Mouse (Mus musculus) left cerebral cortex, adult 8-10 months (tissue): ENCODE results near the gene Nap1l4. TPM values are rescaled to one million over a fixed set of nuclear protein-coding genes. Genes with fewer than 3 reads are reported as not detected.
A peak's percentile ranks its signal among the peaks of the same experiment; 100 is the strongest.

Experiments
- DNase-seq, 2 experiments: peaks; one replicate each; pipeline ENCODE4 v3.0.0; 2022; ENCODE audit warnings: low spot score in 2 of 2
- microRNA-seq, 2 experiments: library from miRNA; unstranded; fragments of <30 nt; microRNA quantifications; one replicate each; pipeline ENCODE4 v1.2.0; 2022
- total RNA-seq, 4 experiments: library from RNA; stranded (reverse); gene quantifications; 2 replicates each; pipeline ENCODE4 v1.2.4; 2022

Gene Nap1l4
- total RNA-seq, 4 experiments from 2014 or later, result 106 to 123 (median 113) TPM

- no peak for DNase-seq
Observed at GRCm38 (mm10) chr7:143480498-143480897, 68.4 kb downstream of the Nap1l4 start.

DNA sequence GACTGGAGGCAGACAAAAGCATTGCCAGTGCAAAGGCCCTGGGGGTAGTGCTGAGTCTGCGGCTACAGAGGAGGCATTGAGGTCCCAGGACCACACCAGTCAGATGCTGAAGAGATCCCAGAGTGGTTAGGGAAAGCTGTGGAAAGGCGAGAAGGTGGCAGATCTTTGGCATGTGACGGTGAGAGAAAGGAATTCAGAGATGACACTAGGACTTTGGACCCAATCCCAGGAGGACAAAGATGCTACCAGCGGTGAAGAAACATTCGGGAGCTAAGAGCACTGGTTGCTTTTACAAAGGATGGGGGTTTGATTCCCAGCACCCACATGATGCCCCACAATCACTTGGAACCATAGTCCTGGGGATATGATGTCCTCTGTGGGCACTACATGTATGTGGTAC is 71.1 kb downstream of the Nap1l4 start:
- DNase-seq, result no peak

DNA sequence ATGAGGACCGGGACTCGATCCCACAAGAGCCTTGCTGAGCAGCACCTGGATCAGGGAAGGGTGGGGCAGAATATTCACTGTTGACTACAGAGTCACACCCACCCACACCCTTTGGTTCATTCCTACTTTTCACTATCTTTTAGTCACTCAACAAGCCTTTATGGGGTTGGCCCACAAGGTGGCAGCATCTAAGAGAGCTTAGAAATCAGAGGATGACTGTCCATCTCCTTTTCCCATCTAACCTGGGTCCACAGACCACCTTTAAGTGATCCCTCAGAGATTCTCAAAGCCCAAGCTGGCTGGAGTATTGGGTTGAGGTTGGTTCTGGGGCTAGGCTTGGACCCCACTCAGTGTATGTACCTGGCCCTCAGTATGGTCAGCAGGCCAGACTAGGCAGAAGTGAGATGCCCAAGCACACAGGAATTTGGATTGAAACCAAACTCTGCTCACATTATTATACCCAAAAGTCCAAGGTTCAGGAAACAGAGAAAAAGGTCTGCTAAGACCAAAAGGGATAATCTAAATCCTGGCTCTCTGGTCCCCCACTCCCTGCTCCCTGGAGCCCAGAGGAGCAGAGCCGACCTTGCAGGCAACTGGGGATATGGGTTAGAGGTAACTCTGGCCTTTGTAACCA is 72.1 kb downstream of the Nap1l4 start:
- no peak for DNase-seq

- DNase-seq, result no peak
Observed at GRCm38 (mm10) chr7:143475876-143476275, 73.0 kb downstream of the Nap1l4 start.

DNA sequence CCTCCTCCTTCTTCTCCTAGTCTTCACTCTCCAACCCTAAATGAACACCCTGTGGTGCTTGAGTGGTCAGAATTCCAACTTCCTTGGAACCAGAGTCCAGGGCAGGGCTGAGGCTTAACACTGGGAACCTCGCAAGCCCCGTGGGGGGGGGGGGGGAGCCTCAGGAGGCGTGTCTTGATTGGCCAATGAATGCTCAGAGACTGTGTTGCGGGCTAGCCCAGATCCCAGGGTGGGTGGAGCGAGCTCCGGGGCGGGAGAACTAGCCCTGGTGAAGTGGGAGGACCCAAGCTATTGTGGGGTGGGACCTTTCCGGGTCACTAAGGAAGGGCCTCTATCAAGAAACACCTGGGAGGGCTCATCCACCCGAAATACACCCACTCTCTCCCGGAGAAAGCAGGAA is 74.1 kb downstream of the Nap1l4 start:
- no peak for DNase-seq

- no peak for DNase-seq
Observed at GRCm38 (mm10) chr7:143473347-143474101, 75.4 kb downstream of the Nap1l4 start, which contains the start of gene Slc22a18. Slc22a18 (plus strand) TSS chr7:143473736.

- DNase-seq, result peak in 1 of 2 experiments; percentile 51
Observed at GRCm38 (mm10) chr7:143469946-143470345, 79.0 kb downstream of the Nap1l4 start.

- DNase-seq, result no peak
Observed at GRCm38 (mm10) chr7:143467714-143468113, 81.2 kb downstream of the Nap1l4 start.

- DNase-seq, result peak; percentile 50 to 73
Observed at GRCm38 (mm10) chr7:143466099-143466677, 82.7 kb downstream of the Nap1l4 start.

GRCm38 (mm10) chr7:143464811-143465560 is 83.9 kb downstream of the Nap1l4 start:
- no peak for DNase-seq

DNA sequence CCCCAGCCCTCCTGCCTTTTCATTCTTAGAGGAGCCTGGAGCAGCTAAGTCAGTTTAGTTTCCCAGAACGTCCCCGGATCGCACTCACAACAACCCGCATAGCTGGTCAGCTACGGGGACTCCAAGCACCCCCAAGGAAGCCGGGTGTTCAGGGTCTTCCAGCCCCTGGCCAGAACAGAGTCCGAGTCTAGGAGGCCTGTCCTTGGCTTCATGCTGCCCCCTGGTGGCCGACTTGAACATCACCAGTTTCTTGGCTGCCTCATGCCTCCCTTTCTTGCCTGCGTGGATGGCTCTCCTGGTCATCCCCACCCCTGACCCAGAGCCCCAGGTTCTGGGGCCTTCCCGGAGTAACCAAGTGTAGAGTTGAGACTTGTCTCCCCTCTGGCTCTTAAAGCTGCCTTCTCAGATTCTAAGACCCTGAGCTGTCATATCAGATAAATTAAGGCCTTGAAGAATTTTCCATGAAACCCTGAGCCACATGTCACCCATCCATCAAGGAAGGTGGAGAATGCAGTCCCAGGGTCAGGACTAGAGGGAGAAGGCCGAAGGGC is 85.0 kb downstream of the Nap1l4 start:
- peak in 1 of 2 experiments; percentile 54 for DNase-seq

Small RNAs within 50 kb of the gene (microRNA-seq; reads per million reads assigned to microRNA genes)
- 0 to 0.22 reads per million in 2 experiments for gene Mir7064

Other genes with a start within 250 kb of the Nap1l4 start
- gene Cdkn1c, start 88.1 kb downstream of the Nap1l4 start, total RNA-seq, result 10 to 100 TPM; 16.4 to 17.3 (median 16.9) TPM
- 1 to 10 TPM in 3 of 4 experiments, under 1 TPM in 1; 0.78 to 1.8 (median 1.2) TPM for gene Slc22a18, start 75.4 kb downstream of the Nap1l4 start, total RNA-seq
- gene Phlda2, start 46.0 kb downstream of the Nap1l4 start, total RNA-seq, result not detected
- gene Cars, start 51.0 kb upstream of the Nap1l4 start, total RNA-seq, result 10 to 100 TPM; 50.1 to 58.2 (median 54.2) TPM
- not detected for gene Tnfrsf26, start 79.6 kb upstream of the Nap1l4 start, total RNA-seq
- gene Tnfrsf22, start 100.6 kb upstream of the Nap1l4 start, total RNA-seq, result 1 to 10 TPM; 1.0 to 2.9 (median 2.8) TPM
- 1 to 10 TPM in 2 of 4 experiments, under 1 TPM in 2; 0.72 to 2.3 (median 1.1) TPM for gene Tnfrsf23, start 136.8 kb upstream of the Nap1l4 start, total RNA-seq
- 10 to 100 TPM; 32.1 to 43.1 (median 38.2) TPM for gene Osbpl5, start 207.9 kb upstream of the Nap1l4 start, total RNA-seq
- gene Mrgprg, start 217.9 kb upstream of the Nap1l4 start, total RNA-seq, result not detected
- gene Mrgpre, start 235.4 kb upstream of the Nap1l4 start, total RNA-seq, result 1 to 10 TPM; 7.0 to 8.4 (median 7.8) TPM